Mouse (Mus musculus) monocyte, adult 5-6 weeks (primary cell): ENCODE measurements around the gene Ptpn21. TPM values are rescaled to one million over a fixed set of nuclear protein-coding genes. Genes with fewer than 3 reads are reported as not detected.
A peak's percentile ranks its signal among the peaks of the same experiment; 100 is the strongest.

ENCODE experiments used
- ATAC-seq: fragments of 153-309, 156-312 bp; replicated peaks from 2 replicates; pipeline ENCODE4 v1.8.0; 2017; ENCODE audit warnings: mild to moderate bottlenecking; ENCODE audit not compliant: low TSS enrichment, insufficient number of reproducible peaks, severe bottlenecking, poor library complexity, low FRiP score
- total RNA-seq: library from RNA; stranded (forward); fragments of 200-1000, 200-491, 200-594 nt; gene quantifications from 3 replicates; pipeline ENCODE4 v1.2.3, GENCODE M21; 2017

Ptpn21 gene
- total RNA-seq, 1 experiment from 2014 or later = 0.57 TPM

DNA sequence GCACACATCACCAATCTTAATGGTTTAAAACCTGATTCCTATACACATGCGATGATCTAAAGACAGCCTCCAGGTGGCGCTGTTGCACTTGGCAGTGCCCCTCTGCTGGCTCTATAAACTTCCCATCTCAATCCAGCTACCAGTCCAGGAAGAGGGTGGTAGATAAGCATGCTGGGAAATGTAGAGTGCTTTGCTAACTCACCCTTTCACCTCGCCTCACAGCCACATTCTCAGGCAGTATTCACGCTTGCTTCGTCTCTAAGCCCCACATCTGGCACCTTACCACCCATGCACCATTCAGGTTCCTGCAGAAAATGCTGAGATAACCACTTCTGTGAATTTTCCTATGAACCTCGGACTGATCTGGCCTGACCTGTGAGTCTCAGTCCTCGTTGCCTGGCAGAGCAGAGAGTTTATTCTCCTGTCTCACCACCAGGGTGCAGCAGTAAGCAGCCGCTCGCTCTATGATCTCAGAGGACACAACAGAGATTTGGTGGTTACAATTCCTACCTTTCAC, 62.5 kb downstream of the Ptpn21 start:
- ATAC-seq = peak; percentile 73

DNA sequence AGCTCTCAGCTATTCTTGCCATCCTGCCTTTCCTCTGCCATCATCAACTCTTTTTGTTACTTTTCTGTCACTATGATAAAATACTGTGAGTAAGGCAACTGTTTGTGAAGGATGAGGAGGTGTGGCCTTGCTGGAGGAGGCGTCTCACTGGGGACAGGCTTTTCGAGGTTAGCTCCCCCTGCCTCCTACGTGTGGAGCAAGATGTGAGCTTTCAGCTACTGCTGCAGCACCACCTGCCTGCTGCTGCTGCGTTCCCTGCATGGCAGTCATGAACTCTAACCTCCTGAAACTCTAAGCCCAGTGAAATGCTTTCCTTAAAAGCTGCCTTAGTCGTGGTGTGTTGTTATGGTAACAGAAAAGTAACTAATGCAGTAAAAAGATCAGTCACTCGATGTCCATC, 63.3 kb downstream of the Ptpn21 start:
- no peak for ATAC-seq

DNA sequence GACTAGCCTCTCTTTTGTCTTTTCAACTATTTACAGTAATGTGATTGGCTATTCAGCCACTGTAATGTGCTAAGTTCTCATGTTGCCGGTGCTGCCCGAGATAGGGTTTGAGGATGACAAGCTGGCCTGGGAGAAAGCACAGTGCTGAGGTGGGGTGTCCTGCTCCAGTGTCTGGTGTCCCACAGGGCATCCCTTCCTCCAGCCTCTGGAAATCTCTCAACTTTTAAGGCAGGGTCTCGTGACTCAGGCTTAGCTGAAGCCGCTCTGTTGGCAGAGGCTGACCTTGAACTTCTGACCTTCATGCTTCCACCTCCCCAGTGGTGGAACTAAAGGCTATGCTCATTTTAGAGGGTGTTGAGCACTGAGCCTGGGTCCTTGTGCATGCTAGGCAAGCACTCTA, 66.8 kb downstream of the Ptpn21 start:
- no peak for ATAC-seq

GRCm38 (mm10) chr12:98669864-98670263, 67.3 kb downstream of the Ptpn21 start:
- ATAC-seq = no peak

DNA sequence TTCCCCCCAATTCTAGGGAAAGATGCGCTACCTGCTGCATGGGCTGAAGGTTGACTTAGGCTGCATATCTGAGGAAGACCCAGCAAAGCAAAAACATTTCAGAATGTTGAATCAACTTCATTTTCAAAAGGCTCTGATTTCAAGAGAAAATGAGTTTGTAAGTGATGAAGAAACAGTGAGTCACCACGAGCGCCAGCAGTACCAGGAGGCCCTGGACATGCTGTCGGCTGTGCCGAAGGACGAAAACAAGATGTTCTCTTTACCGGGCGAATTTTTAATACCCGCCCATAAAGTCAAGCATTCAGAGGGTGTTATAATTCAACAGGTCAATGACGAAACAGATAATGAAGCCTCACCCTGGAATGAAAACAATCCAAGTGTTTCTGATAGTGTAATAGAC, 68.1 kb downstream of the Ptpn21 start:
- ATAC-seq = no peak

GRCm38 (mm10) chr12:98668132-98668814, 68.9 kb downstream of the Ptpn21 start:
- ATAC-seq = no peak

DNA sequence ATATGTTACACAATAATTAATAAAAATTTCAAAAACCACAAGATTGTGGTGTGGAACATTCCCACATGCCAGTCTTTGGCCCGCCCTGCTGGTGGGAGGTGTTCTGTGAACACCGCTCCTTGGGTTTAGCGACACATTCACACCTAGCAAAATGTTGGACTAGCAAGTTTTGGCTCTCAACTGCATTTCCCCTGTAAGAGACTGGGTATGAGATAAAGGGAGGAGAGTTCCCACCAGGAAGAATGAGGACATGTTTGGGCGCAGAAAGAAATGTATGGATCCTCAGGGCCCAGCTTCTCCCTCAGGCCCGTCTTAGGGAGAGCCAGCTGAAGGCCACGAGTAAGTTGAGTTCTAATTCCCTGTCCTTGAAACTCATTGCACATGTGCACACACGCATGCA, 74.6 kb downstream of the Ptpn21 start:
- ATAC-seq = no peak

DNA sequence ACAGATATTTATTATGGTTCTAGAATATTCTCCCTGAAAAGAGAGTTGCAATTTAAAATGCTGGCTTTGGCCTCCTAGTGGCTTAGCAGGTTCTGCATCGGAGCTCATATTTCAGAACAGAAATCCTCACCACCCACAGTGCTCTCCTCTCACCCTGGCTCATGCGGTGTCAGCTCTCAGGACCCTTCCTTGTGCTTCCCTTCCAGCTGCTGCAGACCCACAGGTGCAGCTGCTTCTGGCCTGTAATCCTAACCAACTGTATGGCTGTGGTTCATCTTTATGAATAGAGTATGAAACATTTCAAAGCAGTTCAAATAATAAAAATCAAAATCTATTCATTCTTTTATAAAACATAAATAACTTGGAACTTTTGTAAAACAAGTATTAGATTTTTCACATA, 80.3 kb downstream of the Ptpn21 start:
- ATAC-seq = no peak

GRCm38 (mm10) chr12:98644852-98645251, 92.4 kb downstream of the Ptpn21 start:
- no peak for ATAC-seq

DNA sequence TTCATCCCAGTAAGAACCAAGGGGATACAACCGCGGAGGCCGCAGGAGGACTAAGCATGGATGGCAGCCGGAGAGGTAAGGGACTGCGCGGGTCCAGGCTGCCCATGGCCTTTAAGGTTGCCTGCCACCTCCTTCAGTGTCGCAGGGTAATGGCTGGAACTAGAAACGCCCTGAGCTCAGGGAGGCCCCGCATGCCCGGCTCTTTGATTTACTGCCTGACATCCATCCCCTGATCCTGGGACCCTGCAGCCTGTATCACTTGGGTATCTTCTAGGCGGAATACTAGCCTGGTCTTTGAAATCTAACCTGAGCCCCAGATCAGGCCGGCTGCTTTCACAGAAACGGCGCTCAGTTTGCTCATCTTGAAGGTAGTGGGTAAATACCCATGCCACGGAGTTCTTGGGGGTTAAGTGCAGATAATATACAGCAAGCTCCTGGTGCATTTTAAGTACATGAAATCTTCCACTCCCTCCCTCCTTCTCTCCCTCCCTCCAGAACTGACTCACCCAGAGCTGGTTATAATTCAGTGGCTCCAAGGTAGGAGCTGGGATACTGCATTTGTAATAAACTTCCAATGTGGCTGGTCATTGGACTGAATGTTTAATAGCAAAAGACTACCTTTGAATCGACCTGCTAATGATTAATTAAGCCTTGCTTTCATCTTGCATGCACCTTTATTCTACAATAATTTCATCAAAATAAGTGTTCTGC, 108.8 kb downstream of the Ptpn21 start:
- ATAC-seq = 0 out of 2 replicates have a peak, but pooled peaks have one; percentile 53

GRCm38 (mm10) chr12:98627392-98628259, 109.6 kb downstream of the Ptpn21 start, which contains the start of gene Spata7:
Spata7 (plus strand) TSS chr12:98628157.
- peak; percentile 76 for ATAC-seq

Other genes starting within 250 kb of the Ptpn21 start
- 1.8 to 5.3 TPM (median 3.3 TPM) in 3 replicates for gene Kcnk10, start 159.1 kb downstream of the Ptpn21 start, total RNA-seq
- gene Spata7, start 109.2 kb downstream of the Ptpn21 start, total RNA-seq = 1.3 to 3.3 TPM in 2 of 3 replicates, not detected in the other
- gene Zc3h14, start 9.6 kb upstream of the Ptpn21 start, total RNA-seq = 54.5 to 93.2 TPM (median 92.7 TPM) in 3 replicates
- 6.5 to 9.8 TPM (median 7.0 TPM) in 3 replicates for gene Eml5, start 164.1 kb upstream of the Ptpn21 start, total RNA-seq
- gene Ttc8, start 183.2 kb upstream of the Ptpn21 start, total RNA-seq = 1.3 to 5.2 TPM in 2 of 3 replicates, not detected in the other